Mouse (Mus musculus): ENCODE measurements at regions not wholly inside any gene's neighbourhood (a gene's known extent, or its start where the extent isn't known, plus 50 kb on each side); places are given as distances from the start of the nearest gene placed in this dataset.

- no peak for DNase-seq (ENCODE audit: low read depth)
These were observed 107.9 kb downstream of the CK137956 start for GRCm38 (mm10) chr4:127862875-127863274.

- no peak for DNase-seq (ENCODE audit: low read depth)
These were observed 109.2 kb downstream of the CK137956 start for GRCm38 (mm10) chr4:127861319-127862117.

- no peak for DNase-seq (ENCODE audit: low read depth)
These were observed 110.5 kb downstream of the CK137956 start for GRCm38 (mm10) chr4:127860271-127860670.

DNA sequence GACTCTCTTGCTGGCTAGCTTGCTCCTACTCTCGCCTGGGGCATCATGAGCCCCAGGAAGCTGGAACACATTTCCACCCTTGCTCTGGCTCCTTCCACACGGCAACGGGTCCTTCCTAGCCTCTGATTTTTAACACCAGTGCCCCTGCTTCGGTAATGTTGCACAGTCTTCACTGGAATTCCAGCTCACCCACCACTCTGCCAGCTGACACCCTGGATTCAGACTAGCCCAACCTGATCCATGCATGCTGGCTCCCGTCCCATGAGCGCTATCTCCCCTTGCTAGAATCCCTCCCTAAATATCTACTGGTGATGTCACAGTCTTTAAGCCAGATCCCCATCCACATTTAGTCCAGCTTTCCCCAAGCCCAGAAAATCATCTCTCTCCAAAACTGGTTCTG lies 111.2 kb downstream of the CK137956 start:
- no peak for DNase-seq (ENCODE audit: low read depth)

- DNase-seq (ENCODE audit: low read depth): no peak
These were observed 112.2 kb downstream of the CK137956 start for GRCm38 (mm10) chr4:127858566-127858965.

DNA sequence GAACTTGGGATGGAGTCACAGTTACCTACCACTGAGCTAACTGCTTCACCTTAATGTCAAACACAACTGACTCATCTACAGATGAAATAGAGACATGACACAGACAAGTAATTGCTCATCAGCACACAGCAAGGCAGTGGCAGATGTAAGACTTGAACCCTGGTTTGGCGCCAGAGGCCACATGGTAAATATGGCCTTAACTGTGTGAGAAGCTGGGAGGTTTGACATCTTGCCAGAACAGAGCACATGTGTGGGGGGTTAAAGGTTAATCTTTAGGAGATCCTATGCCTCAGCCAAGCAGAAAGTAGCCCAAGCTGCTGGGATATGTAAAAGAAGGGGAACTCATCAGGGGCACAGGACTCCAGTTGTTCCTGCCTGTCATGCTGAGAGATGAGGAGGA lies 114.9 kb downstream of the CK137956 start:
- DNase-seq (ENCODE audit: low read depth): no peak

DNA sequence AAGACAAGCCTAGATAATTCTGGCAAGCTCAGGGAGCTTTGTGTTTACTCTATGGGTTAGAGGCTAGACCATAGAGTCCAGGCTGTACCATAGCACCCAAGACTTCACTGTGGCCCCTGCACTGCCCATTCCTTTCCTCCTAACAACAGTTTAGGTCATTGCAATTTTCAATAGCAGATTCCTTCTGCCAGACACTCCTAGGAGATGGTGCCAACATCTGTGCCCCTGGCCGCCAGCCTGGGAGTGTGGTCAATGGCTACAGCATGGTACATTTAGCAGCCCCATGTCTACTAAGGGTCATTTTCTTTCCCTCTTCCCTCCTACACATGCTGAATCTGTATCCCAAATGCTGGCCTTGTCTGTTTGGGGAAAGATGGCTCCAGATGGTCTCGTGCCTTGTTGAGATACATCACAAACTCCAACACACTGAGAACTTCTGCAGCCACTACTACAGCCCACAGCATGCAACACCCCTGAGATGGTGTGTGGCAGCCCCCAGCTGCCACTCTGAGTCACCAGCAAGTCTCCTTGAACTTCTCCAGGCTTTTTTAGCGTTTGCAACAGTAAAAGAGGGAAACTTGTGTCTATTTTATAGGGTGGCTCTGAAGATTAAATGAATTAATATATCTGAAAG lies 115.9 kb downstream of the CK137956 start:
- DNase-seq (ENCODE audit: low read depth): no peak

- no peak for DNase-seq (ENCODE audit: low read depth)
These were observed 121.4 kb downstream of the CK137956 start for GRCm38 (mm10) chr4:127849306-127849705.

DNA sequence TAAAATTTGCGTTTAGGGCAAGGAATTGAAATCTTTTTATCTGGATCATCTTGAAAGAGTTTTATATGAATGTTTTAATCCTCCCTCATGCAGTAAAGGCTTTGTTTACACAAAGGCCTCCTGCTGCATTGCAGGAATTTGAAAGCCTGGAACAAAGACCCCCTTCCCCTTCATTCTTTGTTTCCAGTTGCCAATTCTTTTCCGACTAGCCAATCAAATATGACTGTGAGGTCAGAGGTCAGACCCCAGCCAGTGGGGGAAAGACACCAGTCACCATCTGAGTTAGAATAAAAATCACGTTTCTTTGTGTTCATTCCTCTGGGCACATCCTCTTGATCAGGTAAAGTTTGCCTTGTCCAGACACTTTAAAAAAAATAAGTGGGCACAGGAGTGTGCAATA lies 124.4 kb downstream of the CK137956 start:
- no peak for DNase-seq (ENCODE audit: low read depth)

- DNase-seq (ENCODE audit: low read depth): no peak
These were observed 127.3 kb downstream of the CK137956 start for GRCm38 (mm10) chr4:127843421-127843820.

GRCm38 (mm10) chr4:127833668-127834067 lies 137.1 kb downstream of the CK137956 start:
- no peak for DNase-seq (ENCODE audit: low read depth)

DNA sequence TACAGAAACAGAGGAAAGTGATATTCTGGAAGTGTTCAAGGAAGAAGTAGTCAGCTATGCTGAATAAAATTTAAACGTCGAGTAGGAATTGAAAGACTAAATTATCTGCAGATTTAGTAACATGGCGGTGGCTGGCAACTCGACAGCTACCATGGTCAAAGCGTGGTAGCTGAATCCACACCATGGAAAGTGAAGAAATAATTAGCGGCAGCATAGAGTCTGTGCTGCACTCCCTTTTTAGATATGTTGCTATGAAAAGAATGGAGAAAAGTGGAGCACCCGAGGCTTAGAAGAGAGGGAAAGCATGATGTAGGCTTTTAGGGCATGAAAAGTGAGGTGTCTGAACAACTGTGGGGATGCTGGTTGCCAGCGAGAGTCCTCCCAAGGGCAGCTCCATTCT lies 143.8 kb downstream of the CK137956 start:
- no peak for DNase-seq (ENCODE audit: low read depth)

GRCm38 (mm10) chr4:127819501-127819900 lies 151.2 kb downstream of the CK137956 start:
- no peak for DNase-seq (ENCODE audit: low read depth)

DNA sequence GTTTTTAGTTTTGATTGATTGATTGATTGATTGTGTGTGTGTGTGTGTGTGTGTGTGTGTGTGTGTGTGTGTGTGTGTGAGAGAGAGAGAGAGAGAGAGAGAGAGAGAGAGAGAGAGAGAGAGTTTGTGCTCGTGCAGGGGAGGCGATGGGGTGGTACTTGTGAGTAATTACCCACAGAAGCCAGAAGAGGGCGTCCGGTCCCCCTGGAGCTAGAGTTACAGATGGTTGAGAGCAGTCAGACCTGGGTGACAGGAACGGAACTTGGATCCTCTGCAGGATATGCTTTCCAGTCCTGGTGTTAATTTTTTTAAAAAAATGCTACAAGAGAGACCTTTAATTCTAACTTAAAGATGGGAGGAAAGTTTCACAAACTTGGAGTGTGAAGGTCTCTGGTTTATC lies 151.7 kb downstream of the CK137956 start:
- no peak for DNase-seq (ENCODE audit: low read depth)

DNA sequence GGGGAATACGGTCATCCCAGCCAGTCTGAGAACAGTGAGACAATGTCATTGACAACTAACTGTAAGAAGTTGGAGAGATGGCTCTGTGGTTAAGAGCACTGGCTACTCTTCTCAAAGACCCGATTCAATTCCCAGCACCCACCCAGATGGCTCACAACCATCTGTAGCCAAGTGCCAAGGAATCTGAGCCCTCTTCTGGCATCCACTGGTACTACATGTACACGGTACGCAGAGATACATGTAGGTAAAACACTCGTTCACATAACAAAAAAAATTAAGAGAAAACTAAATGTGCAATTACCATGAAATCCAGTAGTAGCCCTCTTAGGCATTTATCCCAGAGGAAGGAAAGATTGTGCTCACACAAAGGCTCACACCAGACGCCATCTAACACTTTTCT lies 156.1 kb downstream of the CK137956 start:
- no peak for DNase-seq (ENCODE audit: low read depth)

DNA sequence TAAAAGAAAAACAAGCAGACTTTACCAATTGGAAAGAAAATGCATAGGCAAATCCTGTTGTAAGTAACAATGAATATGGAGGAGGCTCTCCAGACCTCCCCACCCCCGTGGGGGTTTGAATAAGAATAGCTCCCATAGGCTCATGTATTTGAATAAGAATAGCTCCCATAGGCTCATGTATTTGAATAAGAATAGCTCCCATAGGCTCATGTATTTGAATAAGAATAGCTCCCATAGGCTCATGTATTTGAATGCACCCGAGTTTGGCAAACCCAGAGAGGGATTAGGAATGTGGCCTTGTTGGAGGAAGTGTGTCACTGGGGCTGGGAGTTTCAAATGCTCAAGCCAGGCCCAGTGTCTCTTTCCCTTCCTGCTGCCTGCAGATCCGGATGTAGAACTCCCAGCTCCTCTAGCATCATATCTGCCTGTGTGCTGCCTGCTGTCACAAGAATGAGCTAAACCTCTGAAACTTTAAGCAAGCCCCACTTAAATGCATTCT lies 158.7 kb downstream of the CK137956 start:
- DNase-seq (ENCODE audit: low read depth): no peak

DNA sequence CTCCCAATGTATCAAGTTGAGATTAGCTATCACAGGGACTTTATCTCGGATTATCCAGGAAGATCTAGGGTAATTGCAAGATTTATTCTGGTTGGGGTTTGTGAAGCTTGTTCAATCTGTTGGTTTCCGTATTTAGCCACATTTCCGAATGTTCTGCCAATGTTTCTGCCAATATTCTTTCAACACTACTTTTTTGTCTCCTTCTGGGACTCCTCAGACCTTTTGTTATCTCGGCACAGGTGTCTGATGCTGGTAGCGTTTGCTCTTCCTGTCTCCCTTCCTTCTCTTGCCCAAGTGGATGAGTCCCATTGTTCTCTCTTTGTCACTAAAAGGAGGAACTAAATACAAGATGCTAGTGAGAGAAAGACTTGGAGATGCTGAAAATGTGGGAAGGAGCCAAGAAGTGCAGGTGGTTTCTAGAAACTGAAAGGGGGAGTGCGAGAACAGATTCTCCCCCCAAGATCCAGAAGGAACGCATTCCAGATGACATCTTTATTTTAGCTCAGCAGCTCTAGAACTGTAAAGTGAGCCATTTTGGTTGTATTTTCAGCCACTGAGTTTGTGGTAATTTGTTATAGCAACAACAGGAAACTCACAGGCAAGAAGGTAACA lies 159.7 kb downstream of the CK137956 start:
- no peak for DNase-seq (ENCODE audit: low read depth)

GRCm38 (mm10) chr4:127809006-127809405 lies 161.7 kb downstream of the CK137956 start:
- DNase-seq (ENCODE audit: low read depth): no peak

- DNase-seq (ENCODE audit: low read depth): no peak
These were observed 181.5 kb downstream of the CK137956 start for GRCm38 (mm10) chr4:127789206-127789605.

DNA sequence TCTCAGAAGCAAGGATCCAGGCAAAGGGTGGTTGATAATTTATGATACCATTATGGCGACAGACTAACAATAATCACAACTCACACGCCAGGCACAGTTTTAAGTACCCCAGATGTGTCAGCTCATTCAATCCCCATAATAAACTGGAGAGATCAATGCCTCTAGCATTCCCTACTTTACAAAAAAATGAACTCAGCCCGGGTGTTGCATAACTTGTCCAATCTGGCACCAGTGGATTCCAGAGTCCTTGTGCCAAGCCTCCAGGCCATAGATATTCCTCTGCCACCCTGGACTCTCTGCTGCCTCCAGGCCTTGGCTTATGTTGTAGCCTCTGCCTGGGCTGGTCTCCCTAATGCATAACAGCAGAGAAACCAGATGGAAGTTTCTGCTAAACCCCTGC lies 185.0 kb downstream of the CK137956 start:
- DNase-seq (ENCODE audit: low read depth): no peak

DNA sequence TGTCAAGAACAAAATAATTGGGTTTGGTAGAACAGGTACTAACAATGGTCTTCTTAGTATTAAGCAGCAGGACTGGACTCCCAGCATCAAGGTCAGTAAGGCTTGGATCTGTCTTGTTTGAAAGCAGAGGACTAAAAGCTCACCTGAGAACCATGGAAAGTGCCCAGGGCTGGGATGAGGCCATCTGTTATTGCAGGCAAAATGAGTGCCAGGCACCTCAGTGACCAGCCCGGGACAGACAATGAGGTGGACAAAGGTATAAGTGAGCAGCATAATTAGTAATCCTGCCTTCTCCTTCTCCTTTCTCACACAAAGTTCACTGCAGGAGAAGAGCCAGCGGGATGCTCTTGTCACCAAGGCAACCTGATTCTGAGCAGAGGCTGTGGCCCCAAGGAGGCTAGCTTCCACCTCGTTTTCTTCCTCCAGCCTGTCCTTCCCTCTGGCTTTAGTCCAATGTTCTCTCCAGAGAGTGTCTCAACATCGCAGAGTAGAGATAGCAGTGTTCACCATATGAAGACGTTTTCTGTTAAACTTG lies 198.7 kb downstream of the CK137956 start:
- no peak for DNase-seq (ENCODE audit: low read depth)

DNA sequence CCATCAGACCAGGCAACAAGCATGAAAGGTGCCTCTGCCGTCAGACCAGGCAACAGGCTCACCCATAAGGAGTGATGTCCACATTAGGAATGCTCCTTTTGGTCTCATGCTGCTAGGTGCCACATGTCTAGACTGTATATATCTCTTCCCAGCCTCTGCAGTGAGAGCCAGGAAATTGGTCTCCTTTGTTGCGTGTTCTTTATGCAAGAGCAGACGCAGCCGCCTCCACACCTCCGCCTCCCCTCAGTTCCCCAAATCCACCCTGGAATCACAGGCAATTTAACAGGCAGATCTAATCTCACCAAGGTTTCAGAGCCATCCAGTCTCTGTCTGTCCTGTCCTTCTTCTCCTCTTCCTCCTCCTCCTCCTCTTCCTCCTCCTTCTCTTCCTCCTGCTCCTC lies 207.0 kb downstream of the CK137956 start:
- no peak for DNase-seq (ENCODE audit: low read depth)

- DNase-seq (ENCODE audit: low read depth): no peak
These were observed 211.8 kb downstream of the CK137956 start for GRCm38 (mm10) chr4:127758961-127759360.
